Mouse (Mus musculus): ENCODE measurements around the gene Zbtb25. TPM values are rescaled to one million over a fixed set of nuclear protein-coding genes. Genes with fewer than 3 reads are reported as not detected.

Zbtb25 gene
- polyA plus RNA-seq, 1 experiment = 29.2 TPM

DNA sequence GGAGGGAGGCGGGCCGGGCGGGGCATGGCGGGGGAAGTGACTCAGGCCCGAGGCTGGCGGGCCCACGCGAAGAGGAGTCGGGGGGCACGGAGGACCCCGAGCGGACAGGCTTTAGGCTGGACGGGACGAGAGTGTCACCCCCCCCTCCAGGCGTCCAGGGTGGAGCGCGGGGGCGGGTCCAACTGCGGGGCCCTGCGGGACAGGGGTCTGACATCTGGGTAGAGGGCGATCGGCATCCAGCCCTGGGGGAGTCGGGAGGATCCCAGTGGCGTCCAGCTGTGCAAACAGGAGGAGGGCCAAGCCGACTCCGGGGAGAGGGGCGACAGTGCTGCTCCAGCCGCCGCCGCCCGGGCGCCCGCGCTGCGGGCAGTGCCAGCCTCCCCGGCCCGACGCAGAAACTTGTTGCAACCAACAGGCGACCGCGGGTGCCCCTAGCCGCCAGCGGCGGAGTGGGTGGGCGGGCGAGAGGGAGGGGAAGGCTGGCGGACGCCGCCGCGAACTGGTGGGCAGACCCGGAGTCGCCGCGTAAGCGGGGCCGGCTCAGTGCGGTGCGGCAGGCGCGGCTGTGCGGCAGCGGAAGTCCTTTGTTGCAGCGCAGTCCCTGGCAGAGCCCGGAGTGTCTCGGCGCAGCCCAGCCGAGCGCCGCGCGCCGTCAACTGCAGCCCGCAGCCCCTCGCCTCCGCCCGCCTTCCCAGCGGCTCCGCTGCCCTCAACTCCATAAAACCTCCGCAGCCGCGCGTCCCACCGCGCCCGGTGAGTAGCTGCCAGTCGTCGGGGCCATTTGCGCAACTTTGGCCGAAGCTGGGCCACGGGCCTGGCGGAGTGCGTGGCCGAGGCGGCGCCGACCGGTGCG lies 802 bp upstream of the Zbtb25 start, which contains the start of gene Zbtb1:
Gene Zbtb1 (plus strand): TSS at position 289 of the 853 bp plus-strand sequence.
- H3K27ac ChIP-seq (ENCODE audit: insufficient read depth, low read length) = peak within 1 kb of the TSS; percentile 99
- H3K4me3 ChIP-seq (ENCODE audit: insufficient read depth, low read length) = peak within 1 kb of the TSS; percentile 75
- TF ChIP-seq POLR2A (IDR thresholded peaks at IDR 0.05; ENCODE audit: low read depth, low read length) = peak; percentile 70
- TF ChIP-seq CTCF (IDR thresholded peaks at IDR 0.05; ENCODE audit: borderline replicate concordance, insufficient read depth, low read length) = no peak
- peaks cover 19% of the 10 kb centered on the region for H3K4me1 ChIP-seq (ENCODE audit: control insufficient read depth, insufficient read depth, low read length)

DNA sequence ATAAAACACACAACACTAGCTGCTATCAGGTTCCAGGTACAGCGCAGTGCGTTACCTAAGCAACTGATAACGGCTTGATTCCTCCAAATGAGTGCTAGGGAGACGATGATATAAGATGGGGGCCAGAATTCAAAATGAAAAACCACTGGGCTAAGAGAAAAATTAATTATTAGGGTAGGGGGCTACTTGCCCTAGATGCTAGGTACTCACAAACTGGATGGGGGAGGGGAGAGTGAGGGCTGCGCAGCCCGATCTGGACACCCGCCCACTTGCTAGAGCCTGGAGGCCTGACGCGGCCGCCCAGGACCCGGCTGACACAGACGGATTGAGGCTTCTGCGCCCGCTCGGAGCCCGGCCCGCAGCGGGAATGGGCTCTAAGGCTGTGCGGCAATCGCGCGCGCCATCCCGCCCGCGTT lies 604 bp downstream of the Zbtb25 start:
- Histone ChIP-seq H3K4me1 (ENCODE audit: control insufficient read depth, insufficient read depth, low read length) (peaks cover 15% of the 10 kb centered on the region), H3K4me3 (ENCODE audit: insufficient read depth, low read length) (peak overlapping the region; percentile 70), H3K27ac (ENCODE audit: insufficient read depth, low read length) (peak overlapping the region; percentile 99)
- no peak for TF ChIP-seq POLR2A (IDR thresholded peaks at IDR 0.05; ENCODE audit: low read depth, low read length)
- TF ChIP-seq CTCF (IDR thresholded peaks at IDR 0.05; ENCODE audit: borderline replicate concordance, insufficient read depth, low read length) = no peak

DNA sequence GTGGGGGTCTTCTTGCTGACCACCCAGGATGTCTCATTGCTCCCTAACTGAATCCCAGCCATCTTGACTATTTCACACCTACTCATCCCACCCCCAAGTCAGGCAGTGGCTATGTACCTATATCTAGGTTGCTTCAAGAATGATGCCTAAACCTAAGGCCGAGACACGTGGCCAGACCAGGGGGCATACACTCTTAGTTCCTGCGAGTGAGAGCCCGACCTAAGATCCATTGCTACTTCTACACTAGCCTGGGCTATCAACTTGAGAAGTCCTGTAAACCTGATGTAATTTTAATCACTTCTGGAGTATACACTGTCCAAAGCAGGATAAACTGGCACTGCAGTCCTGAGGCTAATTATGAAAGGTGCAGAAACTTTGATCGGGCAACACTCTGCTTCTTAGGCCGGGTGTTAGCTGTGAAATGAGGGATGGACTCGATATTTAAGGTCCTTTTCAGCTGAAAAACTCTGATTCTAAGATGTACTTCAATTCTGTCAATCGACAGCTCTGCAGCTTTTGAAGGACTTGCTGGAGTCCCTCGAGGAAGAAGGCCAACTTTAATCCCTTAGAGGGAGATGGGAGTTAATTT lies 1.1 kb downstream of the Zbtb25 start:
- peak overlapping the region; percentile 99 for H3K27ac ChIP-seq (ENCODE audit: insufficient read depth, low read length)
- TF ChIP-seq CTCF (IDR thresholded peaks at IDR 0.05; ENCODE audit: borderline replicate concordance, insufficient read depth, low read length) (no peak), POLR2A (IDR thresholded peaks at IDR 0.05; ENCODE audit: low read depth, low read length) (peak; percentile 51)
- H3K4me3 ChIP-seq (ENCODE audit: insufficient read depth, low read length) = peak overlapping the region; percentile 70
- H3K4me1 ChIP-seq (ENCODE audit: control insufficient read depth, insufficient read depth, low read length) = peaks cover 15% of the 10 kb centered on the region; the same call in 1 of the 2 replicates

DNA sequence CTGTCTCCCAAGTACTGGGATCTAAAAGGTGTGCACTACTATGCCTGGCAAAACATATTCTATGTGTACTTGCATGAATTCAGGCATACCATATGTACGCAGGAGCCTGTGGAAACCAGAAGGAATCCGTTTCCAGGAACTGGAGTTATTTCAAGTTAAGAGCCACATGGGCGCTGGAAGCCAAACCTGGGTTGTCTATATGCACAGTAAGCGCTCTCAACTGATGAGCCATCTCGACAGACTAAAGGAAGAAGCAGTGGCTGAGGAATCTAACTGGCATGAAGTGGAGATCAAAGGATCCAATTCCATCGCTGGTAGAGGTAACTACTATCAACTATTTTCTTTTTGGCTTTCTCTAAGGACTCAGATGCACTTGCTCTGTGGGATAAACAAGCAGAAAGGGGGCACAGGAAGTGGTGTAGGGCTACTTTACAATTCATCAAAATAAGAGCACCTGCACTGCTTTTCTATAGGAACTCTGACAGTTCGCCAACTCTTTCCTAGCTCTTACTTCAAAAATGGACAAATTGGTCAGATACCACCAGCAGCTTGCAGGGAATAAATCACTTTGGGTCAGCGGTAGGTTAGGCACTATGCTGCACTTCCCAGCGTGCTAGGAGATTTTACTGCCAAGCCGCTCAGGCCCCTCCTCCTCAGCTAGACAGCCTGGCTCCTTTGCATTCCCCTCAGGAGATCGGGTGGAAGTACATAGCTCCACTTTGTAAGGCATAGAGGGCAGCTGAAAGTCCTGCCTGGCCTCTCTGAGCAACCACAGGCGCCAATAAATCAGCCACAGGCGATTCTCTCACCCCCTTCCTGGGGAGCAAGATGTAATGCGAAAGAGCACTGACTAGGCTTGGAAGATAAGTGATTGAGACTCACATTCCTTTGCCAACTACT lies 2.1 kb downstream of the Zbtb25 start:
- TF ChIP-seq POLR2A (IDR thresholded peaks at IDR 0.05; ENCODE audit: low read depth, low read length) (peak; percentile 59), CTCF (IDR thresholded peaks at IDR 0.05; ENCODE audit: borderline replicate concordance, insufficient read depth, low read length) (no peak)
- Histone ChIP-seq H3K4me3 (ENCODE audit: insufficient read depth, low read length) (peak overlapping the region; percentile 12), H3K4me1 (ENCODE audit: control insufficient read depth, insufficient read depth, low read length) (0 out of 2 replicates have a peak, but pooled peaks cover 13% of the 10 kb centered on the region), H3K27ac (ENCODE audit: insufficient read depth, low read length) (peak overlapping the region; percentile 99; the same call in 1 of the 2 replicates)

DNA sequence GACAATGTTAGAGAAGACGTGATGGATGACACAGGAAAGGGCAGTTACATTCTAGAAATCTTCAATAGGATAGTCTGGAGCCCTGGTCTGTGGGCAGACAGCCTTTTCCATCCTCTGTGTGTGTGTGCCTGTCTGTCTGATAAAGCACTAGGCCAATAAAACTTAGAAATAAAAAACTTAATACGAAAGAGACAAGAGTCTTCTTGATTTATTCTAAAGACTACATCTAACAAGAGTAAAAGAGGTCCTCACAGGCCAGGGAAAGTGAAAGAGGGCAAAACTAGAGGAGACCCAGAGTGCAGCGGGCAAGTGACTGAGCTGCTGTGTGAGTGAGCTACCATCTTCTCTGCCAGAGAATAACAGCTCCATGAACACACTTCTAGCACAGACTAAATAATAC lies 3.1 kb downstream of the Zbtb25 start:
- TF ChIP-seq POLR2A (IDR thresholded peaks at IDR 0.05; ENCODE audit: low read depth, low read length) (no peak), CTCF (IDR thresholded peaks at IDR 0.05; ENCODE audit: borderline replicate concordance, insufficient read depth, low read length) (no peak)
- Histone ChIP-seq H3K4me3 (ENCODE audit: insufficient read depth, low read length) (no peak overlapping the region), H3K27ac (ENCODE audit: insufficient read depth, low read length) (no peak overlapping the region)

DNA sequence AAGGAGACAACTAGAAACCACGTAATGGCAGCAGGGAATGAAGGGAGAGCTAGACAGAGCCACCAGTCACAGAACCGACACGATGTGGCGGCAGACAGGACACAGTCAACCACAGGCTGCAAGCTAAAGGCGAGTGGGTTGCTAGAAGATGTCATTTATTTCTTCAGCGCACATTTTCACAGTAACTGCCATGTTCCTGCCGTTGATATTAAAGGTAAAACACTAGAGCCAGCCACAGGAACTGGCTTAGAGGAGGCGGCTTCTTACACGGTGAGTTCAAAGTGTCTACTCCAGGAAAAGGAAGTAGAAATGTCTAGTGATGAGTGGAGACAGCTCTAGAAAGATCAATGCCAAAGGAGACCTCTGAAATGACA lies 7.1 kb downstream of the Zbtb25 start:
- Histone ChIP-seq H3K4me1 (ENCODE audit: control insufficient read depth, insufficient read depth, low read length) (0 out of 2 replicates have a peak, but pooled peaks cover 5% of the 10 kb centered on the region), H3K4me3 (ENCODE audit: insufficient read depth, low read length) (no peak overlapping the region), H3K27ac (ENCODE audit: insufficient read depth, low read length) (no peak overlapping the region)
- no peak for TF ChIP-seq CTCF (IDR thresholded peaks at IDR 0.05; ENCODE audit: borderline replicate concordance, insufficient read depth, low read length)
- no peak for TF ChIP-seq POLR2A (IDR thresholded peaks at IDR 0.05; ENCODE audit: low read depth, low read length)

More for the DNA sequence above, 3.1 kb downstream of the Zbtb25 start:
- H3K4me1 ChIP-seq (ENCODE audit: control insufficient read depth, insufficient read depth, low read length) = 0 out of 2 replicates have a peak, but pooled peaks cover 13% of the 10 kb centered on the region

DNA sequence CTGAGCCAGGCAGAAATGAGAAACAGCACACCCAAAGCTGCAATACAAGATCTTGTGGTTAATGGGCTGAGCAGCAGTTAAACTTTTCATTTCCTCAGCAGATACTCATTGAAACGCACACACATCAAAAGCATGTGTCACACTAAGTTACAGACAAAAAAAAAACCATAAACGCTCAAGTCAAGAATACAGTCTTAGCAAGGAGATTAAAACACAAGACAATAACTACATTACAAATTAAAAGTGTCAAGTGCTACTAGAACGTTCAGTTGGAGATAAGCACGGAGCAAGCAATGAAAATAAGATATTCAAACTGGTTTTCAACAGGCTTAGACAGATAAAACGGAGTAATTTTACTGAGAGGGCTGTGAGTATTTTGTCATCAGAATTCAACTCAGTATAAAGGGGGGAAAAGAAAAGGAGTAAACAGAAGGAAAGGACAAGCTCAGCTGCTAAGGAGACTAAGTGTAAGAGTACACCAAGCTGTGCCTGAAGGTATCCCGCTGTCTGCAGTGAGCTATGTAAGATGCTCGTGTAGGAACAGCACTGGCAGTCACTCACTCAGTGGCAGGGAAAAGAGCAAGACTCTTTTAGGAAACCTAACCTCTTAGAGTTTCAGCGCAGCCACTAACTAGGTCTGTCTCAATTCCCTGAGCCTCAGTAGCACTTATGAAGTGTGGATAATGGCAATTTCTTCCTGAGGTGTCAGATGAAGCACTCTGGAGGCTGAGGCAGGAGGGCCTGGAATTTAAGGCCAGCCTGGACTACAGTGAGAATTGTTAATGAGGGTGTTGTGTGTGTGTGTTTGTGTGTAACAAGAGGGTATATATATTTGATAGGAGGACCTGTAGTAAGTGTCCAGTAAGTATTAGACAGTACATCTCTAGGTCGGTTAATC lies 7.7 kb downstream of the Zbtb25 start:
- Histone ChIP-seq H3K4me3 (ENCODE audit: insufficient read depth, low read length) (no peak overlapping the region), H3K27ac (ENCODE audit: insufficient read depth, low read length) (no peak overlapping the region), H3K4me1 (ENCODE audit: control insufficient read depth, insufficient read depth, low read length) (no peaks in the 10 kb centered on the region)
- no peak for TF ChIP-seq CTCF (IDR thresholded peaks at IDR 0.05; ENCODE audit: borderline replicate concordance, insufficient read depth, low read length)
- TF ChIP-seq POLR2A (IDR thresholded peaks at IDR 0.05; ENCODE audit: low read depth, low read length) = no peak

- H3K4me3 ChIP-seq (ENCODE audit: insufficient read depth, low read length) = no peak overlapping the region
- no peak overlapping the region for H3K27ac ChIP-seq (ENCODE audit: insufficient read depth, low read length)
- no peaks in the 10 kb centered on the region for H3K4me1 ChIP-seq (ENCODE audit: control insufficient read depth, insufficient read depth, low read length)
- TF ChIP-seq CTCF (IDR thresholded peaks at IDR 0.05; ENCODE audit: borderline replicate concordance, insufficient read depth, low read length) = no peak
- no peak for TF ChIP-seq POLR2A (IDR thresholded peaks at IDR 0.05; ENCODE audit: low read depth, low read length)
Observed at GRCm38 (mm10) chr12:76360868-76361267, 8.5 kb downstream of the Zbtb25 start.
